Mouse (Mus musculus) stomach, embryonic 14.5 days (tissue): ENCODE data around the gene Ilvbl. TPM values are rescaled to one million over a fixed set of nuclear protein-coding genes. Genes with fewer than 3 reads are reported as not detected.

ENCODE experiments used
- ATAC-seq: fragments of 200-750 bp; cut with Nextera tagmentation; 2 replicates; pipeline ENCODE4 v1.8.0; 2017; ENCODE audit warnings: low read depth, moderate TSS enrichment; ENCODE audit not compliant: insufficient number of reproducible peaks, insufficient read depth, low FRiP score
- H3K27ac ChIP-seq: fragments of 300-500 bp; sonication (generic); 2 replicates; pipeline ENCODE4 v1.5.1; 2014; ENCODE audit warnings: mild to moderate bottlenecking, low read length, moderate library complexity, mixed read lengths
- H3K27me3 ChIP-seq: fragments of 300-500 bp; sonication (generic); 2 replicates; pipeline ENCODE4 v1.6.1; 2014; ENCODE audit warnings: low read length, control low read depth, mixed read lengths; ENCODE audit not compliant: control insufficient read depth, insufficient read depth
- H3K36me3 ChIP-seq: fragments of 300-500 bp; sonication (generic); 2 replicates; pipeline ENCODE4 v1.6.1; 2014; ENCODE audit warnings: mild to moderate bottlenecking, control low read depth, low read length, moderate library complexity, mixed read lengths; ENCODE audit not compliant: control insufficient read depth, insufficient read depth
- H3K4me1 ChIP-seq: fragments of 300-500 bp; sonication (generic); 2 replicates; pipeline ENCODE4 v1.6.1; 2014; ENCODE audit warnings: low read length, control low read depth, mixed read lengths; ENCODE audit not compliant: control insufficient read depth, insufficient read depth
- H3K4me2 ChIP-seq: fragments of 300-500 bp; sonication (generic); replicated peaks from 2 replicates; pipeline ENCODE4 v1.6.1; 2014; ENCODE audit warnings: low read depth, low read length, control low read depth
- H3K4me3 ChIP-seq: fragments of 300-500 bp; sonication (generic); 2 replicates; pipeline ENCODE4 v1.5.1; 2014; ENCODE audit warnings: low read depth, low read length, control low read depth
- H3K9ac ChIP-seq: fragments of 300-500 bp; sonication (generic); replicated peaks from 2 replicates; pipeline ENCODE4 v1.6.1; 2014; ENCODE audit warnings: low read depth, mild to moderate bottlenecking, control low read depth, low read length, moderate library complexity, mixed read lengths
- H3K9me3 ChIP-seq: fragments of 300-500 bp; sonication (generic); 2 replicates; pipeline ENCODE4 v1.6.1; 2016; ENCODE audit warnings: low read depth, low read length, control low read depth; ENCODE audit not compliant: control insufficient read depth
- WGBS: fragments of 180-500 bp; shearing (Covaris S2); extraction: QIAGEN DNeasy Blood & Tissue Kit; methylation state at CpG from one replicate; pipeline ENCODE4 v1.1.7; 2014; 5-methylcytosine and 5-hydroxymethylcytosine counted together
- polyA plus RNA-seq: library from polyadenylated mRNA; unstranded; fragments of >200 nt; fragmentation: Nextera tagmentation; extraction: Ambion mirVana; gene quantifications from 2 replicates; pipeline ENCODE4 v1.2.1, GENCODE M21; 2014

The Ilvbl gene
- polyA plus RNA-seq, 1 experiment from 2014 or later, result 36.0 TPM

DNA sequence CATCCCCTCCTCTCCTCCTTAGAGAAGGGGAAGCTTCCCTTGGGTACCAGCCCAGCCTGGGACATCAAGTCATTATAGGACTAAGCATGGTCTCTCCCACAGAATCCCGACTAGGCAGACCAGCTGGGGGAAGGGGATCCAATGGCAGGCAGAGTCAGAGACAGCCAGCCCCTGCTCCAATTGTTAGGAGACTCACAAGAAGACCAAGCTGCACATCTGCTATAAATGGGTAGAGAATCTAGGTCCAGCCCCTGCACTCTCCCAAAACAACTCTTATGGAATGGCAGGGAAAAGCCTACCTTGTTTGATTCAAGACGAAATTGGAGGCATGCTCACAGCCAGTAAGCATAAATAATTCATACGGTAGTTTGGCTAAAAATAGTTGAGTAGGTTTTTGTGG lies 920 bp upstream of the Ilvbl start:
- Histone ChIP-seq H3K9me3 (no peaks in the 10 kb centered on the region), H3K4me2 (no peak overlapping the region), H3K27me3 (no peaks in the 10 kb centered on the region), H3K9ac (no peak overlapping the region), H3K4me3 (no peak overlapping the region), H3K36me3 (peaks cover 3% of the 10 kb centered on the region), H3K4me1 (peaks cover 4% of the 10 kb centered on the region), H3K27ac (no peak overlapping the region)
- ATAC-seq, result no peak
- WGBS, result 74% methylated on average over 3 of the region's 3 CpGs

DNA sequence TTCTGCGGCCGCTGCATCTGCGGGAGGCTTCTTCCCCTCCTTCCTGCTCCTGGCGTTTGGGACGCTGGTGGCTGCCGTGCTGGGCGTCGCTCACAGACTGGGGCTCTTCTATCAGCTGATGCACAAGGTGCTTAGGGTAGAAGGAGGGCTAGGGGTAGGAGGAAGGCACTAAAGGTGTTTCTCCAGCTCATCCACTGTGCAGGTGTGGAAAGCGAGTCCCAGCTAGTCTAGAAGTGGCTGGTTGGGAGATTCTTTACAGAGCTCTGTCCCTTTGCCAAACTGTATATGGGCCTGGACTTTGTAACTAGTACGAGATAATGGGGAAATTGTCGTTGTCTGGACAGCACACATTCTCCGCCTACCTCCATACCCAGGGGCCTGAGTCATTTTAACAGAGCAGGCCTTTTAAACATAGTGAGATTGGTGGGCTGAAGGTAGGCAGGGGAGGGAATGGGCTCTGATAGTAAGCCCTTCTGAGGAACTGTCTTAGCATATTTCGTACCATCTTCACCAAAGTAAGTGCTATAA lies 1.0 kb downstream of the Ilvbl start:
- H3K4me2 ChIP-seq, result peak overlapping the region; percentile 66
- H3K36me3 ChIP-seq, result peaks cover 8% of the 10 kb centered on the region
- 11% methylated on average over 13 of the region's 13 CpGs for WGBS
- H3K4me1 ChIP-seq, result peaks cover 4% of the 10 kb centered on the region
- H3K9me3 ChIP-seq, result no peaks in the 10 kb centered on the region
- ATAC-seq, result peak; percentile 24
- H3K9ac ChIP-seq, result peak overlapping the region; percentile 50
- peak overlapping the region; percentile 61 for H3K4me3 ChIP-seq
- no peaks in the 10 kb centered on the region for H3K27me3 ChIP-seq
- H3K27ac ChIP-seq, result peak overlapping the region; percentile 87

DNA sequence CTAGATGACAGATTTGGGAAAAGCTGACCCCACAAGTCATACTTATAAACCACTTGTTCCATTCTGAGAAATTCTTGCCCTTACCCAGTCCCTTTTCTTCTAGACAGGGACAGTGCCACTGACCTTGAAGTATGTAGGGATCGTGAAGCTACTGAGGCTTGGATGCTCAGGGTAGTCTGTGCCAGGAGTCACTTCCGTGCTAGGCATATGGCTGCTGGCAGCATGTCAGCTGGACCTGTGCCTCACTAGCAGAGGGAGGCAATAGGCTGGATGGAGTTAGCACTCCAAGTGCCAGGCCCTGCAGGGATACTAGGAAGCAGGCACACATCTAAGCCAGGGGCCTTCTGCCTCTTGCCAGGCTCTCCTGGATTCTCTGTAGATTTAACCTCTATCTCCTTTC lies 1.5 kb downstream of the Ilvbl start:
- ATAC-seq, result no peak

DNA sequence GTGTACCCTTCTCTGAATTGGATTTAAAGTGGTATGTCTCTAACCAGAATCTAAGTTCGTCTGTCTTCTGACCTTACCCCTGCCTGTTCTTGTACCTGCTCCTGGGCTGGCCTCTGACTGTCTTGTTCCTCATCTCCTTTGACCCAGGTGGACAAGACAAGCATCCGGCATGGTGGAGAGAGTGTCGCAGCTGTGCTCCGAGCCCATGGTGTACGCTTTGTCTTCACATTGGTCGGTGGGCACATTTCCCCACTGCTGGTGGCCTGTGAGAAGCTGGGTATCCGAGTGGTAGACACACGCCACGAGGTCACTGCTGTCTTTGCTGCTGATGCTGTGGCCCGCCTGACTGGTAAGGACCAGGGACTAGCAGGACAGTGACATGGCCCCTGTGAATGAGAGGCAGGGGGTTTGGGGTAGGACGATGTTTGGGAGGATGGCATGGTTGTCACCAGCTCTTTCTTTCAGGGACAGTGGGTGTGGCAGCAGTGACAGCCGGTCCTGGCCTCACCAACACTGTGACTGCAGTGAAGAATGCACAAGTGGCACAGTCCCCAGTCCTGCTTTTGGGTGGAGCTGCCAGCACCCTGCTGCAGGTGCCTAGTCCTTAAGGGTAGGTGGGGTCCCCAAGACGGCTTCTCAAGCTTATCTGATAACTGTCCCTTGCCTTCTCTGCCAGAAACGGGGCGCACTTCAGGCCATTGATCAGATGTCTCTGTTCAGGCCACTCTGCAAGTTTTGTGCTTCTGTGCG lies 2.5 kb downstream of the Ilvbl start:
- H3K9me3 ChIP-seq, result no peaks in the 10 kb centered on the region
- peaks cover 4% of the 10 kb centered on the region for H3K4me1 ChIP-seq
- 92% methylated on average over 16 of the region's 16 CpGs for WGBS
- H3K9ac ChIP-seq, result no peak overlapping the region
- H3K4me2 ChIP-seq, result no peak overlapping the region
- H3K27ac ChIP-seq, result no peak overlapping the region
- no peak overlapping the region for H3K4me3 ChIP-seq
- ATAC-seq, result no peak
- no peaks in the 10 kb centered on the region for H3K27me3 ChIP-seq
- H3K36me3 ChIP-seq, result peaks cover 13% of the 10 kb centered on the region

More for the DNA sequence above, 1.5 kb downstream of the Ilvbl start:
- 68% methylated on average over 2 of the region's 2 CpGs for WGBS
- Histone ChIP-seq H3K27me3 (no peaks in the 10 kb centered on the region), H3K9me3 (no peaks in the 10 kb centered on the region), H3K36me3 (peaks cover 8% of the 10 kb centered on the region), H3K4me1 (peaks cover 4% of the 10 kb centered on the region), H3K27ac (peak overlapping the region; percentile 87; the same call in 1 of the 2 replicates), H3K4me2 (peak overlapping the region; percentile 66), H3K9ac (no peak overlapping the region), H3K4me3 (peak overlapping the region; percentile 61; the same call in 1 of the 2 replicates)

DNA sequence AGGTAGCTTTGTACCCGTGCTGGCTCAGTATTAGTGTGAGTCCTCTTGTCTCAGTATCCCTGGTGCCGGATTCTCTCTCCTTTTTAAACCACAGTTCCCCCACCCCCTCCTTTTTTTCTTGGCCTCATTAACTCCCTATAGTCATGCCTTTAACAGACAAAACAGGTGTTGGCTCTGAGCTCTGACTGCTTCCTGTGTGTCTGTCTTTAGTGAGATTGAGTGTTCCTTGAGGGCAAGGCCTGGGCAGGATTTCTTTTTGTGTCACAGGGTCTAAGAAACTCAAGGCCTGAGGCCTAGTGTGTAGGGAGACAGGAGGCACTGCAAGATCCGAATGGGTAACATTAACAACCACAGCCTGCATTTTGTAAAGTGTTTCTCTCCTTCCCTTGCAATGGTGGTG lies 4.1 kb downstream of the Ilvbl start:
- Histone ChIP-seq H3K4me1 (peaks cover 4% of the 10 kb centered on the region), H3K9me3 (no peaks in the 10 kb centered on the region), H3K36me3 (peaks cover 15% of the 10 kb centered on the region), H3K27me3 (no peaks in the 10 kb centered on the region), H3K4me2 (no peak overlapping the region), H3K4me3 (no peak overlapping the region), H3K9ac (no peak overlapping the region), H3K27ac (no peak overlapping the region)
- ATAC-seq, result no peak
- 81% methylated on average over 3 of the region's 3 CpGs for WGBS

DNA sequence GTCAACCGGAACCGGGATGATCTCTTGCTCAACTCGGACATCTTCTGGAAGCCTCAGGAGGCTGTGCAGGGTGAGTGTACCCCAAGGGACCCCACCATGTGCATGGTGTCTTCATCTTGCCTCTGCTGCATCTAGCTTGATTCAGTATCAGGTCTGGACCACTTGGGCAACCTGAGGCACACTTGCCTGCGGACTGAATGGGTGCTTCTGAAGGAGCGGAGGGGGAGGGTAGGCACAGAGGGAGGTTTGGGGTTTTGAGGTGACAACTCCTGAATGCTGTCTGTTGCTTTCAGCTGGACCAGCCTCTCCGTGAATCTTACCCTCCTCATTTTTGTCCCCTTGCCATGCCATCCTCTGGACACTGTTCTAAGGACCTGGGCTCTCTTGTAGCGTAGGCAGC lies 7.0 kb downstream of the Ilvbl start:
- no peak overlapping the region for H3K27ac ChIP-seq
- no peak overlapping the region for H3K9ac ChIP-seq
- H3K4me3 ChIP-seq, result no peak overlapping the region
- H3K9me3 ChIP-seq, result no peaks in the 10 kb centered on the region
- H3K4me2 ChIP-seq, result no peak overlapping the region
- H3K4me1 ChIP-seq, result no peaks in the 10 kb centered on the region
- H3K27me3 ChIP-seq, result no peaks in the 10 kb centered on the region
- H3K36me3 ChIP-seq, result peaks cover 34% of the 10 kb centered on the region
- no peak for ATAC-seq
- WGBS, result 91% methylated on average over 7 of the region's 7 CpGs

DNA sequence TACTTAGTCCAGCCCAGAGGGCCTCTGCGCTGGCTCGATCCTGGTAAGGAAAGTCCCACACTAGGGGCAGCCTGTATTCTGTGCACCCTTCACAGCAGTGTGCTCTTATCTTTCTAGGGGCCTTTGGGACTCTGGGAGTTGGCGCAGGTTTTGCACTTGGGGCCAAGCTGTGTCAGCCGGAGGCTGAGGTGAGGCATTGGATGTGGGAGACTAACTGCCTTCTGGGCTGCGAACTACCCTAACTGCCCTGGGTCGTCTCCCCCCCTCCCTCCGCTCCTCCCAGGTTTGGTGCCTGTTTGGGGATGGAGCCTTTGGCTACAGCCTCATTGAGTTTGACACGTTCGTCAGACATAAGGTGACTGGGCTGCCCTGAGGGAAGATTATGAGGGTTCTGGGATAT lies 9.2 kb downstream of the Ilvbl start:
- Histone ChIP-seq H3K27ac (no peak overlapping the region), H3K4me2 (no peak overlapping the region), H3K4me1 (no peaks in the 10 kb centered on the region), H3K36me3 (peaks cover 48% of the 10 kb centered on the region), H3K9me3 (no peaks in the 10 kb centered on the region), H3K4me3 (no peak overlapping the region), H3K27me3 (no peaks in the 10 kb centered on the region), H3K9ac (no peak overlapping the region)
- 67% methylated on average over 9 of the region's 9 CpGs for WGBS
- ATAC-seq, result no peak

DNA sequence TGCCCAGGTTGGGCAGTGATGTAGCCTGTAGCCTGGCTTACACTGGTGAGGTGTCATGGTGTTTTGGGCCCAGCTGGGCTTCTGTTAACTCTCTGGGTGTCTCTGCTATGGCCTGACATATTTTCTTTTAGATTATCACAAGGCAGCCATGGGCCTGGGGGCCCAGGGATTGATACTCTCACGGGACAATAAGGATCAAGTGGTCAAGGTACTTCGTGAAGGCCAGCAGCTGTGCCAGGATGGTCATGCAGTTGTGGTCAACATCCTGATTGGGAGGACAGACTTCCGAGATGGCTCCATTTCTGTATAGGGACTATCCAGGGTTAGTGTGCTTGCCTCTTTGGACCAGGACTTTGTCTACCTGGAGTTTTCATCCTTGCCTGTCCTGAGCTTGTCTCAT lies 9.8 kb downstream of the Ilvbl start:
- WGBS, result 80% methylated on average over 3 of the region's 3 CpGs
- ATAC-seq, result no peak
- H3K36me3 ChIP-seq, result peaks cover 52% of the 10 kb centered on the region

More for the DNA sequence above, 9.8 kb downstream of the Ilvbl start:
- Histone ChIP-seq H3K4me3 (no peak overlapping the region), H3K9ac (no peak overlapping the region), H3K27ac (no peak overlapping the region), H3K4me1 (no peaks in the 10 kb centered on the region), H3K27me3 (no peaks in the 10 kb centered on the region), H3K4me2 (no peak overlapping the region), H3K9me3 (no peaks in the 10 kb centered on the region)
